Mouse (Mus musculus) heart, embryonic 16.5 days (tissue): ENCODE data around the gene Slc2a12. TPM values are rescaled to one million over a fixed set of nuclear protein-coding genes. Genes with fewer than 3 reads are reported as not detected.

Experiments used
- ATAC-seq: fragments of 200-750 bp; cut with Nextera tagmentation; replicated peaks from 2 replicates; pipeline ENCODE4 v1.8.0; 2017; ENCODE audit warnings: moderate number of reproducible peaks; ENCODE audit not compliant: insufficient read depth, low FRiP score; ENCODE audit errors: extremely low read depth
- H3K27ac ChIP-seq: fragments of 300-500 bp; sonication (generic); 2 replicates; pipeline ENCODE4 v1.5.1; 2014; ENCODE audit warnings: mild to moderate bottlenecking, low read length, control low read depth, moderate library complexity
- H3K27me3 ChIP-seq: fragments of 300-500 bp; sonication (generic); 2 replicates; pipeline ENCODE4 v1.6.1; 2014; ENCODE audit warnings: low read length, mixed read lengths; ENCODE audit not compliant: control insufficient read depth, insufficient read depth
- H3K36me3 ChIP-seq: fragments of 300-500 bp; sonication (generic); 2 replicates; pipeline ENCODE4 v1.6.1; 2014; ENCODE audit not compliant: control insufficient read depth, insufficient read depth
- H3K4me1 ChIP-seq: fragments of 300-500 bp; sonication (generic); 2 replicates; pipeline ENCODE4 v1.6.1; 2014; ENCODE audit warnings: low read length, mixed read lengths; ENCODE audit not compliant: control insufficient read depth, insufficient read depth
- H3K4me2 ChIP-seq: fragments of 300-500 bp; sonication (generic); 2 replicates; pipeline ENCODE4 v1.6.1; 2014; ENCODE audit warnings: low read depth, mild to moderate bottlenecking, control low read depth, low read length
- H3K4me3 ChIP-seq: fragments of 300-500 bp; sonication (generic); 2 replicates; pipeline ENCODE4 v1.5.1; 2014; ENCODE audit warnings: mild to moderate bottlenecking, control low read depth, low read length
- H3K9ac ChIP-seq: fragments of 300-500 bp; sonication (generic); 2 replicates; pipeline ENCODE4 v1.6.1; 2014; ENCODE audit warnings: low read length, control low read depth
- H3K9me3 ChIP-seq: fragments of 300-500 bp; sonication (generic); replicated peaks from 2 replicates; pipeline ENCODE4 v1.6.1; 2016; ENCODE audit warnings: low read length; ENCODE audit not compliant: control insufficient read depth
- WGBS: fragments of 180-500 bp; shearing (Covaris S2); extraction: QIAGEN DNeasy Blood & Tissue Kit; methylation state at CpG from one replicate; pipeline ENCODE4 v1.1.7; 2014; 5-methylcytosine and 5-hydroxymethylcytosine counted together
- polyA plus RNA-seq: library from polyadenylated mRNA; unstranded; fragments of >200 nt; fragmentation: Nextera tagmentation; extraction: Ambion mirVana; gene quantifications from 2 replicates; pipeline ENCODE4 v1.2.1, GENCODE M21; 2015

Gene Slc2a12
- polyA plus RNA-seq, 1 experiment from 2014 or later = 2.0 TPM

GRCm38 (mm10) chr10:22653820-22654219, 9.0 kb downstream of the Slc2a12 start:
- H3K4me2 ChIP-seq = no peak overlapping the region
- ATAC-seq = no peak
- no peaks in the 10 kb centered on the region for H3K27me3 ChIP-seq
- WGBS = 60% methylated on average over 6 of the region's 6 CpGs
- no peaks in the 10 kb centered on the region for H3K36me3 ChIP-seq
- H3K4me3 ChIP-seq = no peak overlapping the region
- peaks cover 5% of the 10 kb centered on the region for H3K4me1 ChIP-seq
- no peaks in the 10 kb centered on the region for H3K9me3 ChIP-seq
- no peak overlapping the region for H3K27ac ChIP-seq
- H3K9ac ChIP-seq = no peak overlapping the region

GRCm38 (mm10) chr10:22658534-22659385, 13.9 kb downstream of the Slc2a12 start:
- no peak for ATAC-seq
- Histone ChIP-seq H3K27ac (no peak overlapping the region), H3K4me3 (peak overlapping the region; percentile 3; the same call in 1 of the 2 replicates), H3K36me3 (no peaks in the 10 kb centered on the region), H3K27me3 (no peaks in the 10 kb centered on the region), H3K9ac (no peak overlapping the region), H3K4me2 (peak overlapping the region; percentile 49), H3K9me3 (no peaks in the 10 kb centered on the region), H3K4me1 (peaks cover 8% of the 10 kb centered on the region)
- WGBS = 32% methylated on average over 23 of the region's 23 CpGs

- Histone ChIP-seq H3K9me3 (no peaks in the 10 kb centered on the region), H3K9ac (no peak overlapping the region), H3K4me2 (no peak overlapping the region), H3K27ac (no peak overlapping the region), H3K36me3 (no peaks in the 10 kb centered on the region), H3K27me3 (no peaks in the 10 kb centered on the region), H3K4me1 (peaks cover 8% of the 10 kb centered on the region), H3K4me3 (no peak overlapping the region)
- 87% methylated on average over 10 of the region's 10 CpGs for WGBS
- ATAC-seq = no peak
Measured at GRCm38 (mm10) chr10:22659386-22659725, 14.5 kb downstream of the Slc2a12 start.

- peaks cover 8% of the 10 kb centered on the region for H3K4me1 ChIP-seq
- WGBS = 90% methylated on average over 5 of the region's 5 CpGs
- no peaks in the 10 kb centered on the region for H3K9me3 ChIP-seq
- no peak overlapping the region for H3K4me2 ChIP-seq
- no peak overlapping the region for H3K4me3 ChIP-seq
- H3K27ac ChIP-seq = no peak overlapping the region
- H3K27me3 ChIP-seq = no peaks in the 10 kb centered on the region
- H3K36me3 ChIP-seq = no peaks in the 10 kb centered on the region
- H3K9ac ChIP-seq = no peak overlapping the region
- ATAC-seq = no peak
Measured at GRCm38 (mm10) chr10:22660286-22661000, 15.6 kb downstream of the Slc2a12 start.

DNA sequence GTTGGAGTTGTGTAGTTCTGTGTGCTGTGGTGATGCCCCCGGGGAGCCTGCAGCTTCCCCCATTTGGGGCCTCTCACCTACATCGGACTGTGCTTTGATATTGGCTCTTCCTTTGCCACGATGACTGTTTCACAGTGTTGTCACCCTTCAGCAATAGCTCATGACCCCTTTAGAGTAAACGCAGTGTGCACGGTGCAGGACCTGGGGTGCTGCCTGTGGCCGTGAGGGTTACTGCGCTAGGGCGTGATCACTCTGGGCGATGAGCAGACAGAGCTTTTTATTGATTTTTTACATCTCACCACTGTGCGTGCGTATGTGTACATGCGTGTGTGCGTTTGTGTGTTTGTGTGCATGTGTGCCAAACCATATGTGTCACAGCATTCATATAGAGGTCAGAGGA, 23.7 kb downstream of the Slc2a12 start:
- no peaks in the 10 kb centered on the region for H3K9me3 ChIP-seq

GRCm38 (mm10) chr10:22674176-22674575, 29.4 kb downstream of the Slc2a12 start:
- Histone ChIP-seq H3K27ac (no peak overlapping the region), H3K9me3 (no peaks in the 10 kb centered on the region), H3K36me3 (no peaks in the 10 kb centered on the region), H3K4me1 (no peaks in the 10 kb centered on the region), H3K27me3 (no peaks in the 10 kb centered on the region), H3K9ac (no peak overlapping the region), H3K4me3 (no peak overlapping the region), H3K4me2 (no peak overlapping the region)
- no peak for ATAC-seq
- WGBS = 94% methylated on average over 8 of the region's 8 CpGs

More for the DNA sequence above, 23.7 kb downstream of the Slc2a12 start:
- Histone ChIP-seq H3K4me3 (no peak overlapping the region), H3K36me3 (no peaks in the 10 kb centered on the region), H3K27ac (no peak overlapping the region), H3K27me3 (no peaks in the 10 kb centered on the region), H3K4me1 (no peaks in the 10 kb centered on the region), H3K4me2 (no peak overlapping the region), H3K9ac (no peak overlapping the region)
- ATAC-seq = no peak
- 83% methylated on average over 13 of the region's 13 CpGs for WGBS

GRCm38 (mm10) chr10:22675848-22676630, 31.2 kb downstream of the Slc2a12 start:
- H3K27ac ChIP-seq = no peak overlapping the region
- H3K9ac ChIP-seq = no peak overlapping the region
- no peak overlapping the region; the same call in 1 of the 2 replicates for H3K4me2 ChIP-seq
- H3K4me3 ChIP-seq = no peak overlapping the region
- no peaks in the 10 kb centered on the region for H3K4me1 ChIP-seq
- H3K27me3 ChIP-seq = no peaks in the 10 kb centered on the region
- WGBS = 69% methylated on average over 13 of the region's 13 CpGs
- ATAC-seq = no peak
- H3K36me3 ChIP-seq = no peaks in the 10 kb centered on the region
- no peaks in the 10 kb centered on the region for H3K9me3 ChIP-seq

DNA sequence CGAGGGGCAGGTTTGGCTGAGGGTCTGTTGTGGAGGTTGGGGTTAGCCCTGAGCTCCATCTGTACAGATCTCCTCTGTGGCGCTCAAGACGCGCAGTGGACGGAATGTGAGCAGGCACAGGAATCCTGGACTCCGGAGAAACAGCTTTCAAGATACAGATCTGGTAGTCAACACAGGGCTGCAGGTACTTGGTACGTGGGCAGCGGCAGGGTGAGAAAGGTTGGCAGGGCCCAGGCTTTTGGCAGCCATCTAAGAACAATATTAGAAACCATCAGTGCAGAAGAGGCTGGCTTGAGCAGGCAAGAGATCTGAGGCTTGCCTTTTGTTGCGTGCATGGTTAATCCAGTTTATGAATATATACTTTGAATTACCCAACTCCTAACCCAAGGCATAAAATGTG, 51.4 kb downstream of the Slc2a12 start:
- H3K9me3 ChIP-seq = no peaks in the 10 kb centered on the region
- H3K27ac ChIP-seq = no peak overlapping the region
- no peak for ATAC-seq
- WGBS = 83% methylated on average over 9 of the region's 9 CpGs
- H3K27me3 ChIP-seq = no peaks in the 10 kb centered on the region
- H3K36me3 ChIP-seq = no peaks in the 10 kb centered on the region
- peaks cover 6% of the 10 kb centered on the region for H3K4me1 ChIP-seq
- no peak overlapping the region for H3K4me2 ChIP-seq
- H3K4me3 ChIP-seq = no peak overlapping the region
- H3K9ac ChIP-seq = no peak overlapping the region
